ENCODE assay signal across 8 mouse cellular contexts in genomic region chr1:41157651-41158513, GRCm38 (mm10).
A peak's percentile ranks its signal among the peaks of the same experiment; 100 is the strongest.
DNase-seq lines count a peak whose midpoint lies in the region; ATAC-seq and TF ChIP-seq lines count a peak whose summit lies in the region.

No protein-coding gene starts in this region.

- intact Hi-C loops in gastrocnemius, postnatal 36 days (cut with DNase I): no loop called here

- no peak for DNase-seq in lung, adult 2 months
- DNase-seq in hindbrain, embryonic 10.5 days (ENCODE audit: low spot score): peak; percentile 66
- DNase-seq in large intestine, adult 2 months (ENCODE audit: low read depth, low spot score): peak; percentile 46
- DNase-seq in c-Kit-positive CD71-positive TER-119-positive erythroid progenitor cells, embryonic 14.5 days (ENCODE audit: low spot score): no peak
- DNase-seq in thymus, adult 2 months: no peak
- no peak for DNase-seq in gastrocnemius, postnatal 36 days

- no peak overlapping the region for H3K4me3 ChIP-seq in lung, embryonic 16.5 days (ENCODE audit: low read length)
- H3K4me3 ChIP-seq in lung, adult 2 months (replicated peaks; ENCODE audit: extremely low read depth, low read depth, low read length): no peak overlapping the region
- H3K4me3 ChIP-seq in hindbrain, embryonic 10.5 days: peak overlapping the region; percentile 29; the same call in 1 of the 2 replicates
- no peak overlapping the region for H3K4me3 ChIP-seq in neural tube, embryonic 13.5 days
- H3K4me3 ChIP-seq in thymus, adult 2 months (ENCODE audit: control insufficient read depth, insufficient read depth, low read length): no peak overlapping the region

- TF ChIP-seq POLR2A in lung, adult 2 months (IDR thresholded peaks at IDR 0.05; ENCODE audit: borderline replicate concordance, extremely low read depth, low read depth, low read length): no peak
- no peak for TF ChIP-seq POLR2A in thymus, adult 2 months (IDR thresholded peaks at IDR 0.05; ENCODE audit: control insufficient read depth, extremely low read depth, insufficient read depth, low read length, poor library complexity)

- ATAC-seq in lung, embryonic 16.5 days (ENCODE audit: low read depth): peak; percentile 69
- peak; percentile 80 for ATAC-seq in neural tube, embryonic 13.5 days (ENCODE audit: low read depth)

- no peaks in the 10 kb centered on the region for H3K9me3 ChIP-seq in lung, embryonic 16.5 days (ENCODE audit: control insufficient read depth, low read length)
- no peaks in the 10 kb centered on the region for H3K9me3 ChIP-seq in hindbrain, embryonic 10.5 days
- no peaks in the 10 kb centered on the region for H3K9me3 ChIP-seq in neural tube, embryonic 13.5 days

- 33% methylated on average over 20 of the region's 21 CpGs for whole genome bisulfite sequencing in lung, embryonic 16.5 days
- WGBS in lung, adult 2 months: 52% methylated on average over 21 of the region's 21 CpGs
- WGBS in hindbrain, embryonic 10.5 days: 38% methylated on average over 21 of the region's 21 CpGs
- WGBS in large intestine, adult 2 months: 16% methylated on average over 21 of the region's 21 CpGs
- 16% methylated on average over 18 of the region's 21 CpGs for WGBS in neural tube, embryonic 13.5 days
- WGBS in thymus, adult 2 months: 88% methylated on average over 21 of the region's 21 CpGs

- peak overlapping the region; percentile 16; the same call in 1 of the 2 replicates for H3K4me2 ChIP-seq in lung, embryonic 16.5 days (ENCODE audit: low read depth, low read length)
- H3K4me2 ChIP-seq in neural tube, embryonic 13.5 days: peak overlapping the region; percentile 42

- no peaks in the 10 kb centered on the region for H3K36me3 ChIP-seq in lung, embryonic 16.5 days (ENCODE audit: control insufficient read depth, insufficient read depth, low read length)
- no peaks in the 10 kb centered on the region for H3K36me3 ChIP-seq in hindbrain, embryonic 10.5 days
- no peaks in the 10 kb centered on the region for H3K36me3 ChIP-seq in neural tube, embryonic 13.5 days
- no peaks in the 10 kb centered on the region for H3K36me3 ChIP-seq in thymus, adult 2 months (ENCODE audit: control insufficient read depth, insufficient read depth, low read length)

- no peak overlapping the region for H3K9ac ChIP-seq in lung, embryonic 16.5 days (ENCODE audit: low read length)
- no peak overlapping the region for H3K9ac ChIP-seq in neural tube, embryonic 13.5 days

- H3K4me1 ChIP-seq in lung, embryonic 16.5 days (replicated peaks; ENCODE audit: control insufficient read depth, insufficient read depth, low read length): peaks cover 5% of the 10 kb centered on the region; the same call in 1 of the 2 replicates
- no peaks in the 10 kb centered on the region for H3K4me1 ChIP-seq in lung, adult 2 months (ENCODE audit: control insufficient read depth, insufficient read depth, low read length)
- peaks cover 43% of the 10 kb centered on the region for H3K4me1 ChIP-seq in hindbrain, embryonic 10.5 days (replicated peaks)
- peaks cover 47% of the 10 kb centered on the region for H3K4me1 ChIP-seq in neural tube, embryonic 13.5 days (replicated peaks)
- H3K4me1 ChIP-seq in thymus, adult 2 months (replicated peaks; ENCODE audit: control insufficient read depth, insufficient read depth, low read length): no peaks in the 10 kb centered on the region

- no peak for TF ChIP-seq CTCF in lung, adult 2 months (IDR thresholded peaks at IDR 0.05; ENCODE audit: insufficient read depth, low read length)
- no peak for TF ChIP-seq CTCF in thymus, adult 2 months (IDR thresholded peaks at IDR 0.05; ENCODE audit: borderline replicate concordance, control insufficient read depth, extremely low read depth, insufficient read depth, low read length, poor library complexity)

- H3K27ac ChIP-seq in lung, embryonic 16.5 days (ENCODE audit: low read length): no peak overlapping the region
- H3K27ac ChIP-seq in hindbrain, embryonic 10.5 days: peak overlapping the region; percentile 72
- H3K27ac ChIP-seq in neural tube, embryonic 13.5 days (replicated peaks): peak overlapping the region; percentile 62
- no peak overlapping the region for H3K27ac ChIP-seq in thymus, adult 2 months (ENCODE audit: control insufficient read depth, insufficient read depth, low read length)

- no peaks in the 10 kb centered on the region for H3K27me3 ChIP-seq in lung, embryonic 16.5 days (ENCODE audit: control insufficient read depth, insufficient read depth, low read depth, low read length)
- H3K27me3 ChIP-seq in hindbrain, embryonic 10.5 days (ENCODE audit: insufficient read depth, poor library complexity, severe bottlenecking): no peaks in the 10 kb centered on the region
- no peaks in the 10 kb centered on the region for H3K27me3 ChIP-seq in neural tube, embryonic 13.5 days
- H3K27me3 ChIP-seq in thymus, adult 2 months (ENCODE audit: control insufficient read depth, insufficient read depth, low read length): no peaks in the 10 kb centered on the region

Comparison
In these comparisons a context has a peak if more than half of its experiments do, and no peak if none do; other contexts are left out.
1. H3K27ac ChIP-seq: peak in hindbrain, embryonic 10.5 days (single experiment) and neural tube, embryonic 13.5 days (single experiment); none in lung, embryonic 16.5 days (single experiment) and thymus, adult 2 months (single experiment).
2. DNase-seq: peak in hindbrain, embryonic 10.5 days (single experiment) and large intestine, adult 2 months (single experiment); none in lung, adult 2 months (single experiment), c-Kit-positive CD71-positive TER-119-positive erythroid progenitor cells, embryonic 14.5 days (single experiment), thymus, adult 2 months (single experiment) and gastrocnemius, postnatal 36 days (0 of 2).